ENCODE assay signal across 8 mouse cellular contexts in genomic region chr13:36724533-36725470, GRCm38 (mm10). TPM values are rescaled to one million over a fixed set of nuclear protein-coding genes. Genes with fewer than 3 reads are reported as not detected.
DNase-seq lines count a peak whose midpoint lies in the region; ATAC-seq and TF ChIP-seq lines count a peak whose summit lies in the region.

No protein-coding gene starts in this region.

- peak; percentile 71 for ATAC-seq in forebrain, embryonic 12.5 days (ENCODE audit: low FRiP score)
- no peak for ATAC-seq in intestine, embryonic 14.5 days (replicated peaks; ENCODE audit: low FRiP score, low TSS enrichment, low read depth)
- no peak for ATAC-seq in liver, embryonic 11.5 days (replicated peaks; ENCODE audit: low FRiP score)
- ATAC-seq in activated CD4-positive, CD25-positive, alpha-beta regulatory T cell, adult 4 months, result no peak

- no peak overlapping the region for H3K27ac ChIP-seq in gastrocnemius, adult 2 months
- H3K27ac ChIP-seq in brown adipose tissue, adult 24 weeks (replicated peaks; ENCODE audit: low read depth, low read length), result no peak overlapping the region
- H3K27ac ChIP-seq in forebrain, embryonic 12.5 days, result peak overlapping the region; percentile 85
- H3K27ac ChIP-seq in intestine, embryonic 14.5 days (ENCODE audit: low read depth), result no peak overlapping the region
- no peak overlapping the region for H3K27ac ChIP-seq in liver, embryonic 11.5 days (ENCODE audit: low read depth, low read length)

- no peak for TF ChIP-seq CTCF in gastrocnemius, adult 2 months (IDR thresholded peaks at IDR 0.05)

- peak overlapping the region; percentile 54 for H3K4me2 ChIP-seq in forebrain, embryonic 12.5 days
- peak overlapping the region; percentile 33 for H3K4me2 ChIP-seq in intestine, embryonic 14.5 days (ENCODE audit: low read length)
- H3K4me2 ChIP-seq in liver, embryonic 11.5 days, result peak overlapping the region; percentile 45

- peak; percentile 22 for DNase-seq in gastrocnemius, adult 2 months
- DNase-seq in gastrocnemius, postnatal 14 days, result no peak
- DNase-seq in intestine, embryonic 14.5 days (ENCODE audit: low spot score), result peak; percentile 77
- DNase-seq in liver, embryonic 11.5 days (ENCODE audit: low spot score), result peak; percentile 35
- DNase-seq in right cerebral cortex, postnatal 10 days (ENCODE audit: low spot score in 2 of 2), result peak; percentile 81 to 85

- under 1% methylated on average over 40 of the region's 40 CpGs for WGBS in forebrain, embryonic 12.5 days
- 7% methylated on average over 40 of the region's 40 CpGs for WGBS in intestine, embryonic 14.5 days
- WGBS in liver, embryonic 11.5 days, result 2% methylated on average over 40 of the region's 40 CpGs

- no peaks in the 10 kb centered on the region for H3K36me3 ChIP-seq in forebrain, embryonic 12.5 days (replicated peaks)
- H3K36me3 ChIP-seq in intestine, embryonic 14.5 days (ENCODE audit: control insufficient read depth, insufficient read depth, low read length), result no peaks in the 10 kb centered on the region
- no peaks in the 10 kb centered on the region for H3K36me3 ChIP-seq in liver, embryonic 11.5 days (ENCODE audit: control insufficient read depth, insufficient read depth, low read length)

- H3K9ac ChIP-seq in forebrain, embryonic 12.5 days, result peak overlapping the region; percentile 21; the same call in 1 of the 2 replicates
- no peak overlapping the region for H3K9ac ChIP-seq in intestine, embryonic 14.5 days (ENCODE audit: low read length)
- H3K9ac ChIP-seq in liver, embryonic 11.5 days (ENCODE audit: low read depth, low read length), result no peak overlapping the region

- H3K9me3 ChIP-seq in forebrain, embryonic 12.5 days, result no peaks in the 10 kb centered on the region
- H3K9me3 ChIP-seq in intestine, embryonic 14.5 days (ENCODE audit: control insufficient read depth, low read length), result no peaks in the 10 kb centered on the region
- no peaks in the 10 kb centered on the region for H3K9me3 ChIP-seq in liver, embryonic 11.5 days (ENCODE audit: control insufficient read depth, low read length)

- intact Hi-C loops in gastrocnemius, adult 2 months (cut with DNase I), result no loop called here
- intact Hi-C loops in gastrocnemius, postnatal 14 days (cut with DNase I; ENCODE audit: low total_unique reads), result no loop called here

- peak overlapping the region; percentile 54 for H3K4me3 ChIP-seq in gastrocnemius, adult 2 months
- H3K4me3 ChIP-seq in brown adipose tissue, adult 24 weeks (ENCODE audit: insufficient read depth, low read depth, low read length), result peak overlapping the region; percentile 5; the same call in 1 of the 2 replicates
- H3K4me3 ChIP-seq in forebrain, embryonic 12.5 days (replicated peaks), result peak overlapping the region; percentile 30
- peak overlapping the region; percentile 9; the same call in 1 of the 2 replicates for H3K4me3 ChIP-seq in intestine, embryonic 14.5 days (ENCODE audit: low read depth, low read length)
- H3K4me3 ChIP-seq in liver, embryonic 11.5 days (ENCODE audit: low read depth, low read length), result peak overlapping the region; percentile 21

- no peaks in the 10 kb centered on the region for H3K4me1 ChIP-seq in brown adipose tissue, adult 24 weeks (ENCODE audit: control insufficient read depth, insufficient read depth, insufficient read length, low read length)
- peaks cover 30% of the 10 kb centered on the region for H3K4me1 ChIP-seq in forebrain, embryonic 12.5 days
- H3K4me1 ChIP-seq in intestine, embryonic 14.5 days (replicated peaks; ENCODE audit: control insufficient read depth, insufficient read depth, low read length), result no peaks in the 10 kb centered on the region; the same call in 1 of the 2 replicates
- peaks cover 4% of the 10 kb centered on the region; the same call in 1 of the 2 replicates for H3K4me1 ChIP-seq in liver, embryonic 11.5 days (replicated peaks; ENCODE audit: control insufficient read depth, insufficient read depth, low read length)

- peaks cover 82% of the 10 kb centered on the region for H3K27me3 ChIP-seq in forebrain, embryonic 12.5 days
- H3K27me3 ChIP-seq in intestine, embryonic 14.5 days (replicated peaks; ENCODE audit: control insufficient read depth, insufficient read depth, low read length), result peaks cover 86% of the 10 kb centered on the region
- peaks cover 82% of the 10 kb centered on the region for H3K27me3 ChIP-seq in liver, embryonic 11.5 days (replicated peaks; ENCODE audit: control insufficient read depth, insufficient read depth, low read length)

RNA-seq across cellular contexts. Expression of gene Nrn1, which starts 10.1 kb away (rescaled TPM):
- total RNA-seq in gastrocnemius, adult 2 months (2021), result under 1 TPM; 0.92 to 0.98 TPM
- 1 to 10 TPM; 1.5 to 1.7 TPM for total RNA-seq in gastrocnemius, postnatal 14 days (2021)
- polyA plus RNA-seq in brown adipose tissue, adult 24 weeks (2012; ENCODE audit: insufficient read depth, insufficient read length, missing spikeins), result 7.0 and 7.5 TPM in 2 replicates
- polyA plus RNA-seq in forebrain, embryonic 12.5 days (2016; fragmentation: Nextera tagmentation; extraction: Ambion mirVana), result 43.5 and 43.8 TPM in 2 replicates
- 13.5 and 15.9 TPM in 2 replicates for polyA plus RNA-seq in intestine, embryonic 14.5 days (2014; fragmentation: Nextera tagmentation; extraction: Ambion mirVana)
- polyA plus RNA-seq in liver, embryonic 11.5 days (2014; fragmentation: Nextera tagmentation; extraction: Ambion mirVana), result 6.4 and 6.9 TPM in 2 replicates
- polyA plus RNA-seq in activated CD4-positive, CD25-positive, alpha-beta regulatory T cell, adult 4 months (2017; shearing (Covaris generic)), result 10 to 100 TPM; 21.6 to 35.2 TPM
